Mouse (Mus musculus) midbrain, postnatal 0 days (tissue): ENCODE measurements around the gene Mitf. TPM values are rescaled to one million over a fixed set of nuclear protein-coding genes. Genes with fewer than 3 reads are reported as not detected.

Source experiments
- ATAC-seq: fragments of 200-750 bp; cut with Nextera tagmentation; 2 replicates; pipeline ENCODE4 v1.8.0; 2017; ENCODE audit warnings: moderate number of reproducible peaks, mild to moderate bottlenecking, moderate TSS enrichment, moderate library complexity; ENCODE audit not compliant: low FRiP score
- DNase-seq: peaks from one replicate; pipeline ENCODE4 v3.0.0-alpha.2; 2015; ENCODE audit warnings: low spot score
- H3K27ac ChIP-seq: fragments of 300-500 bp; sonication (generic); 2 replicates; pipeline ENCODE4 v1.5.1; 2014; ENCODE audit warnings: low read depth, mild to moderate bottlenecking, low read length, mixed read lengths
- H3K27me3 ChIP-seq: fragments of 300-500 bp; sonication (generic); 2 replicates; pipeline ENCODE4 v1.6.1; 2014; ENCODE audit warnings: low read length, control low read depth, mixed read lengths; ENCODE audit not compliant: insufficient read depth
- H3K36me3 ChIP-seq: fragments of 300-500 bp; sonication (generic); 2 replicates; pipeline ENCODE4 v1.6.1; 2014; ENCODE audit warnings: low read length, control low read depth, mixed read lengths; ENCODE audit not compliant: insufficient read depth
- H3K4me1 ChIP-seq: fragments of 300-500 bp; sonication (generic); 2 replicates; pipeline ENCODE4 v1.6.1; 2014; ENCODE audit warnings: mild to moderate bottlenecking, control low read depth, antibody characterized with exemption, low read length, mixed read lengths; ENCODE audit not compliant: insufficient read depth
- H3K4me2 ChIP-seq: fragments of 300-500 bp; sonication (generic); 2 replicates; pipeline ENCODE4 v1.6.1; 2014; ENCODE audit warnings: low read depth, mild to moderate bottlenecking, low read length, mixed read lengths; ENCODE audit not compliant: poor library complexity, severe bottlenecking
- H3K4me3 ChIP-seq: fragments of 300-500 bp; sonication (generic); 2 replicates; pipeline ENCODE4 v1.5.1; 2014; ENCODE audit warnings: low read depth, mild to moderate bottlenecking, low read length, moderate library complexity
- H3K9ac ChIP-seq: fragments of 300-500 bp; sonication (generic); replicated peaks from 2 replicates; pipeline ENCODE4 v1.6.1; 2014; ENCODE audit warnings: mild to moderate bottlenecking, low read length, moderate library complexity, mixed read lengths; ENCODE audit not compliant: poor library complexity, severe bottlenecking
- H3K9me3 ChIP-seq: fragments of 300-500 bp; sonication (generic); 2 replicates; pipeline ENCODE4 v1.6.1; 2016; ENCODE audit warnings: low read length, control low read depth
- CTCF ChIP-seq: IDR thresholded peaks from 2 replicates; pipeline ENCODE4 v1.5.1; 2016; ENCODE audit warnings: antibody characterized with exemption, mild to moderate bottlenecking
- WGBS: fragments of 180-500 bp; shearing (Covaris S2); extraction: QIAGEN DNeasy Blood & Tissue Kit; methylation state at CpG from one replicate; pipeline ENCODE4 v1.1.7; 2014; 5-methylcytosine and 5-hydroxymethylcytosine counted together
- polyA plus RNA-seq: library from polyadenylated mRNA; unstranded; fragments of >200 nt; fragmentation: Nextera tagmentation; extraction: Ambion mirVana; gene quantifications from 2 replicates; pipeline ENCODE4 v1.2.1, GENCODE M21; 2015
- total RNA-seq: library from RNA; depleted of rRNA; stranded (reverse); fragments of >200 nt; gene quantifications from 2 replicates; pipeline ENCODE4 v1.2.3, GENCODE M21; 2014

The Mitf gene
- total and polyA plus RNA-seq, 2 experiments from 2014 or later = 1.1 to 2.8 TPM

DNA sequence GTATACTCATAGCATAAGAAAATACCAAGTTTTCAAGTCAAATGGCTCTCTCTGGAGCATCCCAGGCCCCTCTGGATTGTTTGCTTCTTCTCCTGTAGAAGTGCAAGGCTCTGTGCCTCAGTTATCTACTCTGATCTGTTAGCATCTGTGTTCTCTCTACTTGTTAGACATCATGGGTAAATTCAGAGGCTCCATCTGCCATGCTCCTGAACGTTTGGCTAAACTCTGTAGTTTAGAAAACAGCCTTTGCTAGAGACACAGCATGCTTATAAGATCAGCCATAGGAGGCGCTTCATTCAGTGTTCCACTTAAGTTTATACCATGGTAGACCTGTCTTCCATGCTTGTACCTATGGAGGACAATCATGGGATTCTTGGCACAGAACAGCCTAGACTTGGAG, 39.0 kb upstream of the Mitf start:
- no peaks in the 10 kb centered on the region for H3K27me3 ChIP-seq

DNA sequence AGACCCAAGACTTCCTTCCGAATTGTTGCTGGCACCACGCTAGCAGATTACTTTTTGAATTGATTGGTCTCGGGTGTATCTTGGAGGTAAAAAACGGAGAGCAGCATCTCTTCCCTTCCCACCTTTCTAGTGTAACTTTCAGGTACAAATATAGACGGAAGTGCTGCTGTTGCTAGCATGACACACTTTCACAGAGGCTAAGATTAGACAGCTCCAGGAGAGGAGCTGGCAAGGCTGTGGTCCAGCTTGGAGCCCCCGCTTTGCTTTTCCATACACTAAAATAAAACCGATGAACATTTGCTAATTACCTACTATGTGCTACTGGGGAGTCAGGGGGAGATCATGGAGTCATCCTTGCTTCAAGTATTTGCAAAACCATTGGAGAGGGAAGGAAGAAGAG, 37.3 kb upstream of the Mitf start:
- WGBS = 82% methylated on average over 7 of the region's 7 CpGs
- Histone ChIP-seq H3K9me3 (no peaks in the 10 kb centered on the region), H3K27ac (no peak overlapping the region), H3K9ac (no peak overlapping the region), H3K4me3 (no peak overlapping the region), H3K4me2 (no peak overlapping the region), H3K4me1 (no peaks in the 10 kb centered on the region), H3K27me3 (no peaks in the 10 kb centered on the region), H3K36me3 (no peaks in the 10 kb centered on the region)
- DNase-seq = no peak
- TF ChIP-seq CTCF = no peak
- ATAC-seq = no peak

More for the DNA sequence above, 39.0 kb upstream of the Mitf start:
- no peak for ATAC-seq
- Histone ChIP-seq H3K4me1 (no peaks in the 10 kb centered on the region), H3K36me3 (no peaks in the 10 kb centered on the region), H3K4me2 (no peak overlapping the region), H3K4me3 (no peak overlapping the region), H3K9me3 (no peaks in the 10 kb centered on the region), H3K27ac (no peak overlapping the region), H3K9ac (no peak overlapping the region)
- no peak for TF ChIP-seq CTCF
- WGBS = 90% methylated on average over 2 of the region's 2 CpGs
- DNase-seq = no peak

GRCm38 (mm10) chr6:97781316-97781715, 25.5 kb upstream of the Mitf start:
- Histone ChIP-seq H3K27me3 (no peaks in the 10 kb centered on the region), H3K36me3 (no peaks in the 10 kb centered on the region), H3K27ac (no peak overlapping the region), H3K9me3 (no peaks in the 10 kb centered on the region), H3K9ac (no peak overlapping the region), H3K4me2 (no peak overlapping the region), H3K4me1 (no peaks in the 10 kb centered on the region), H3K4me3 (no peak overlapping the region)
- DNase-seq = no peak
- 91% methylated on average over 5 of the region's 5 CpGs for WGBS
- ATAC-seq = no peak
- TF ChIP-seq CTCF = no peak

DNA sequence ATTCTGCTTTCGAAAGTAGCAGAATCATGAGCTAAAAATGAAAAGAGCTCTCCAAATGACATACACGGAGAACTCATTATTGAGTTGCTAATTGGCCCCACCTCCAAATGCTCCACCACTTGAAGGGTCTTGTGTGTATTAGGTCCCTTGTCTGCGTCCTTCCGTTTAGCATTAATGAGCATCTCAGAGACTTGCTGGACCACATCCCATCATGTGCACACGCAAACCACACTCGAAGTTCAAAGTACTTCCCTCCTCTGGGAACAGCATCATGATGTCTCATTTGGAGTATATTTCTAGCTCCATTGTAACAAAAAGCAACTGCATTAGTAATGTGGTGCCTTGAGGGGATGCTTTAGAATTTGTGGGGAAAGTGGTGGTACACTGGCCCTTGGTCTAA, 24.6 kb upstream of the Mitf start:
- 62% methylated on average over 6 of the region's 6 CpGs for WGBS
- DNase-seq (no peak), ATAC-seq (no peak)
- no peak overlapping the region for H3K4me2 ChIP-seq
- H3K27me3 ChIP-seq = no peaks in the 10 kb centered on the region
- H3K9ac ChIP-seq = no peak overlapping the region
- no peak overlapping the region for H3K27ac ChIP-seq
- TF ChIP-seq CTCF = no peak
- H3K4me1 ChIP-seq = no peaks in the 10 kb centered on the region
- no peak overlapping the region for H3K4me3 ChIP-seq
- no peaks in the 10 kb centered on the region for H3K36me3 ChIP-seq
- H3K9me3 ChIP-seq = no peaks in the 10 kb centered on the region

- Histone ChIP-seq H3K27ac (no peak overlapping the region), H3K4me3 (no peak overlapping the region), H3K27me3 (no peaks in the 10 kb centered on the region), H3K4me2 (no peak overlapping the region), H3K4me1 (no peaks in the 10 kb centered on the region), H3K9me3 (no peaks in the 10 kb centered on the region), H3K36me3 (no peaks in the 10 kb centered on the region), H3K9ac (no peak overlapping the region)
- no peak for ATAC-seq
- DNase-seq = no peak
- TF ChIP-seq CTCF = no peak
- WGBS = 74% methylated on average over 4 of the region's 4 CpGs
Observed at GRCm38 (mm10) chr6:97786871-97787270, 20.0 kb upstream of the Mitf start.

GRCm38 (mm10) chr6:97788361-97788974, 18.4 kb upstream of the Mitf start:
- WGBS = 88% methylated on average over 9 of the region's 9 CpGs
- Histone ChIP-seq H3K27me3 (no peaks in the 10 kb centered on the region), H3K4me3 (no peak overlapping the region), H3K4me2 (no peak overlapping the region), H3K4me1 (no peaks in the 10 kb centered on the region), H3K36me3 (no peaks in the 10 kb centered on the region), H3K9ac (no peak overlapping the region), H3K9me3 (no peaks in the 10 kb centered on the region), H3K27ac (no peak overlapping the region)
- DNase-seq = no peak
- TF ChIP-seq CTCF = no peak
- no peak for ATAC-seq
